In genomic region chr19:29100261-29100660, GRCm38 (mm10) we compare ENCODE assay signal across 8 mouse cellular contexts. TPM values are rescaled to one million over a fixed set of nuclear protein-coding genes. Genes with fewer than 3 reads are reported as not detected.
A peak's percentile ranks its signal among the peaks of the same experiment; 100 is the strongest.
DNase-seq lines count a peak whose midpoint lies in the region; ATAC-seq and TF ChIP-seq lines count a peak whose summit lies in the region.

No protein-coding gene starts in this region.

- peak overlapping the region; percentile 8 for H3ac ChIP-seq in C2C12 (ENCODE audit: control insufficient read depth, insufficient read length, low read depth)

- H3K4me1 ChIP-seq in forebrain, embryonic 13.5 days = peaks cover 17% of the 10 kb centered on the region
- peaks cover 4 to 16% of the 10 kb centered on the region in 2 experiments for H3K4me1 ChIP-seq in liver, embryonic 14.5 days (replicated peaks; ENCODE audit: control insufficient read depth in 2 of 2, insufficient read depth in 2 of 2, low read length in 1 of 2)

- 28% methylated on average over 8 of the region's 8 CpGs for WGBS in forebrain, embryonic 13.5 days
- WGBS in liver, embryonic 14.5 days (ENCODE audit: insufficient replicate concordance) = 34% methylated on average over 8 of the region's 8 CpGs

- H3K79me2 ChIP-seq in C2C12 (ENCODE audit: control insufficient read depth, insufficient read depth) = peaks cover 41% of the 10 kb centered on the region

- no peaks in the 10 kb centered on the region for H3K27me3 ChIP-seq in C2C12 (ENCODE audit: control insufficient read depth, insufficient read depth, insufficient read length)
- H3K27me3 ChIP-seq in forebrain, embryonic 13.5 days = no peaks in the 10 kb centered on the region
- H3K27me3 ChIP-seq in liver, embryonic 14.5 days (ENCODE audit: control insufficient read depth, insufficient read depth, low read length) = no peaks in the 10 kb centered on the region

- H3K4me3 ChIP-seq in C2C12 (ENCODE audit: insufficient read depth, poor library complexity, severe bottlenecking) = no peak overlapping the region
- peak overlapping the region; percentile 96 for H3K4me3 ChIP-seq in forebrain, embryonic 13.5 days
- H3K4me3 ChIP-seq in liver, embryonic 14.5 days (ENCODE audit: insufficient read depth in 1 of 2, low read depth in 2 of 2, low read length in 2 of 2) = peak overlapping the region; percentile 89 to 93

- no peaks in the 10 kb centered on the region for H3K9me3 ChIP-seq in forebrain, embryonic 13.5 days (replicated peaks)
- no peaks in the 10 kb centered on the region for H3K9me3 ChIP-seq in liver, embryonic 14.5 days (ENCODE audit: control insufficient read depth, low read length)

- no peaks in the 10 kb centered on the region for H3K36me3 ChIP-seq in C2C12 (ENCODE audit: control insufficient read depth, insufficient read depth)
- no peaks in the 10 kb centered on the region for H3K36me3 ChIP-seq in forebrain, embryonic 13.5 days (ENCODE audit: poor library complexity, severe bottlenecking)
- H3K36me3 ChIP-seq in liver, embryonic 14.5 days (replicated peaks; ENCODE audit: control insufficient read depth, insufficient read depth, low read depth) = no peaks in the 10 kb centered on the region

- ATAC-seq in forebrain, embryonic 13.5 days = no peak
- ATAC-seq in liver, embryonic 14.5 days (ENCODE audit: insufficient read depth) = no peak

- H3K79me3 ChIP-seq in C2C12 (ENCODE audit: low read depth) = peaks cover 37% of the 10 kb centered on the region

- H3K4me2 ChIP-seq in forebrain, embryonic 13.5 days = peak overlapping the region; percentile 89
- peak overlapping the region; percentile 100 for H3K4me2 ChIP-seq in liver, embryonic 14.5 days (ENCODE audit: low read depth)

- peak; percentile 27 for DNase-seq in cerebellum, adult 9-11 months
- DNase-seq in cerebellum, adult 11 months = no peak
- DNase-seq in liver, embryonic 14.5 days (ENCODE audit: low read depth in 3 of 3, low spot score in 3 of 3) = no peak
- DNase-seq in left cerebral cortex, adult 11 months (ENCODE audit: low spot score) = no peak
- no peak for DNase-seq in ovary, adult 18-20 months (ENCODE audit: low spot score)
- no peak for DNase-seq in frontal cortex, postnatal 14 days (ENCODE audit: low spot score in 2 of 2)

- no peak for TF ChIP-seq CTCF in C2C12 (IDR thresholded peaks at IDR 0.05; ENCODE audit: control insufficient read depth, insufficient read depth, insufficient read length)
- TF ChIP-seq CTCF in liver, embryonic 14.5 days (IDR thresholded peaks at IDR 0.05; ENCODE audit: low read depth) = no peak

- H3K27ac ChIP-seq in forebrain, embryonic 13.5 days = no peak overlapping the region
- H3K27ac ChIP-seq in liver, embryonic 14.5 days = peak overlapping the region; percentile 61

- H3K9ac ChIP-seq in forebrain, embryonic 13.5 days = peak overlapping the region; percentile 73
- H3K9ac ChIP-seq in liver, embryonic 14.5 days (replicated peaks) = peak overlapping the region; percentile 84

- TF ChIP-seq EP300 in liver, embryonic 14.5 days (IDR thresholded peaks at IDR 0.05; ENCODE audit: low read depth) = no peak

TF ChIP-seq in C2C12, 6 proteins besides CTCF, POLR2A, EP300 and RAD21:
- no peak for TF ChIP-seq USF1 (IDR thresholded peaks at IDR 0.05; ENCODE audit: low read depth)
- TF ChIP-seq CEBPB (IDR thresholded peaks at IDR 0.05; ENCODE audit: low read depth) = no peak
- TF ChIP-seq MAX (IDR thresholded peaks at IDR 0.05) = no peak
- no peak for TF ChIP-seq FOSL1 (IDR thresholded peaks at IDR 0.05; ENCODE audit: insufficient read depth, low read length, poor library complexity, severe bottlenecking)
- TF ChIP-seq MYOD1 (IDR thresholded peaks at IDR 0.05; ENCODE audit: control insufficient read depth, insufficient read length, low read depth) = no peak
- TF ChIP-seq MYOG (IDR thresholded peaks at IDR 0.05; ENCODE audit: control insufficient read depth, extremely low read depth, insufficient read length) = no peak

RNA-seq across cellular contexts. Expression of gene Rcl1, which starts 0.9 kb away (rescaled TPM):
- polyA plus RNA-seq in C2C12 (2012; fragmentation: generic; extraction: Trizol) = 45.4 TPM
- 37.7 and 38.5 TPM in 2 replicates for polyA plus RNA-seq in forebrain, embryonic 13.5 days (2015; fragmentation: Nextera tagmentation; extraction: Ambion mirVana)
- 22.3 and 31.4 TPM in 2 replicates for polyA plus RNA-seq in liver, embryonic 14.5 days (2012; rRNA removed)
- 52.1 and 54.8 TPM in 2 replicates for polyA plus RNA-seq in liver, embryonic 14.5 days (2014; fragmentation: Nextera tagmentation; extraction: Ambion mirVana)

RNA-seq across cellular contexts. Expression of gene Ak3, which starts 52.5 kb away (rescaled TPM):
- polyA plus RNA-seq in C2C12 (2012; fragmentation: generic; extraction: Trizol) = 22.1 TPM
- polyA plus RNA-seq in forebrain, embryonic 13.5 days (2015; fragmentation: Nextera tagmentation; extraction: Ambion mirVana) = 57.7 and 59.5 TPM in 2 replicates
- polyA plus RNA-seq in liver, embryonic 14.5 days (2012; rRNA removed) = 12.0 and 16.3 TPM in 2 replicates
- polyA plus RNA-seq in liver, embryonic 14.5 days (2014; fragmentation: Nextera tagmentation; extraction: Ambion mirVana) = 41.5 and 44.0 TPM in 2 replicates
